Mouse (Mus musculus) adrenal gland, adult 2 months (tissue): ENCODE measurements around the gene Adamts13. TPM values are rescaled to one million over a fixed set of nuclear protein-coding genes. Genes with fewer than 3 reads are reported as not detected.
A peak's percentile ranks its signal among the peaks of the same experiment; 100 is the strongest.

Source experiments
- DNase-seq: peaks from one replicate; pipeline ENCODE4 v3.0.0; 2021
- long read RNA-seq: library from polyadenylated mRNA; stranded (forward); transcript quantifications from one replicate; pipeline ENCODE4 v2.0.0, GENCODE M21; 2021
- polyA plus RNA-seq: library from polyadenylated mRNA; depleted of rRNA; stranded (reverse); fragments of >200 nt; gene quantifications from 2 replicates; pipeline ENCODE4 v1.2.3, GENCODE M21; 2012; rRNA removed
- total RNA-seq, 2 experiments: library from RNA; stranded (reverse); gene quantifications; 2 replicates each; pipeline ENCODE4 v1.2.3; 2021

The Adamts13 gene
- total RNA-seq (not detected), polyA plus RNA-seq (0.04 TPM in 1 of 2 replicates, not detected in the other)
- long read RNA-seq, result 0 reads

DNA sequence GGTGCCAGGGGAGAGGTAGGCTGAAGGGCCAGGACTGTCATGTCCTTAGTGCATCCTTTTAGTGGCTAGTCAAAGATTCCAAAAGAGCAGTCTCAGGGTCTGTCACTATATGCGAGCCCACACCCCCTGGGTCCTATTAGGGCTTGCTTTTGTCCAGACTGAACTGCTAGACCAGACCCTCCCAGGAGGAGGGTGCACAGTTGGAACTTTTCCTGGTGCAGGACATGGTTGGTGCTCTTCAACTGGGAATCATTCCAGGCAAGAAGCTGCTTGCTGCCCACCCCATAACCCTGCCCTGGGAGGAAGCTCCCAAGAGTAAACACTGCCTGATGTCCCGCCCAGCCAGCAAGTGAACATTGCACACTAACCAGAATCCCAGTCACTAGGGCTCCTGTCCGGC lies at the start of gene Adamts13:
TSS of gene Adamts13 (plus strand) at position 301 of the 400 bp plus-strand sequence.
- no peak for DNase-seq

DNA sequence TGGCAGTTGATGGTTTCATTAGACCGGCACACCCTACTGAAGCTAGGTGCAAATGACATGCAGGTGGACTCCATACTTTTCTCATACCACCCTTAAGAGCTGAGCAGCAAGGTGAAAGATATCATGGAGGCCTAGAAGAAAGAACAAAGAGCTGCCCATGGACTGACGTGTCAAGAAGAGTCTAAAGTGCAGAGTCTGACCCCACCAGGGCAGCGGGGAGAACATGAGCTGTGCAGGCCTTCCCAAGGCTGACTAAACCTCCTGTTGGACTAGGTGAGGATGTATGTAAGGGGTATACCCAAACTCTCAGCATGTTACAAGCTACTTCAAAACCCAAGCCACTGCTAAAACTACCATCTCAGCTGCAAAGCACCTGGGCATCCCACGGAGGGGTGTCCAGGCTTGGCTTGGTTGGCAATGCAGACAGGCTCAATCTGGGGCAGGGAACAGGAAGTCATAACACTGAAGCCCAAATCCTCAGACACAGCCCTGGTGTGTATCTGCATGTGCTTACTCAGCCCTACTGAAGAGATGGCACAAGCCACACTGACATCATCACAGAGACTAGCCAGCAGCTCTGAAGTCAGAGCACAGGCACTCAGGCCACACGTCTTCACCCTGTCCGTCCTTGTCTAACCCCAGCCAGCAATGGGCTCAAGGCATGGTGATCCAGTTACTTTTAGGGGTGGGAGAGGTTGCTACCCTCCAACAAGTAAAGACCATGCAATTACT lies 45.3 kb upstream of the Adamts13 start:
- DNase-seq, result peak; percentile 47

DNA sequence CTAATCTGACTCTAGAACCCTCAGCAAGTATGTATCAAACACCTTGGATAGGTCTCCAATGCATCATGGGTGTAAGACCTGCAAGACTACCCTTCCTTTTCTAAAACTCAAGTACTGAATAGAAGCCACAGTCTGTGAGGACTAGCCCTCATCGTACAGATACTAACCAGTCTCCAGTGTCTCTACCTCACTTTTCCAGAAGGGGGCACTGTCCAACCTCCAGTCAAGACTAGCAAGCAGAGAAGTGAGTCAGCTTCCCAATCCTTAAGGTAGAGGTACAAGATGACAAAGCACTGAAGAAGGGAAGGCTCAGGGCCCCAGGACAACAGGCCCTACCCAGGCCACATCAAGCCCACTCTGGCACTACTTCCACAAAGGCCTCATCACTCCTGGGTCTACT lies 42.8 kb upstream of the Adamts13 start:
- peak; percentile 78 for DNase-seq

DNA sequence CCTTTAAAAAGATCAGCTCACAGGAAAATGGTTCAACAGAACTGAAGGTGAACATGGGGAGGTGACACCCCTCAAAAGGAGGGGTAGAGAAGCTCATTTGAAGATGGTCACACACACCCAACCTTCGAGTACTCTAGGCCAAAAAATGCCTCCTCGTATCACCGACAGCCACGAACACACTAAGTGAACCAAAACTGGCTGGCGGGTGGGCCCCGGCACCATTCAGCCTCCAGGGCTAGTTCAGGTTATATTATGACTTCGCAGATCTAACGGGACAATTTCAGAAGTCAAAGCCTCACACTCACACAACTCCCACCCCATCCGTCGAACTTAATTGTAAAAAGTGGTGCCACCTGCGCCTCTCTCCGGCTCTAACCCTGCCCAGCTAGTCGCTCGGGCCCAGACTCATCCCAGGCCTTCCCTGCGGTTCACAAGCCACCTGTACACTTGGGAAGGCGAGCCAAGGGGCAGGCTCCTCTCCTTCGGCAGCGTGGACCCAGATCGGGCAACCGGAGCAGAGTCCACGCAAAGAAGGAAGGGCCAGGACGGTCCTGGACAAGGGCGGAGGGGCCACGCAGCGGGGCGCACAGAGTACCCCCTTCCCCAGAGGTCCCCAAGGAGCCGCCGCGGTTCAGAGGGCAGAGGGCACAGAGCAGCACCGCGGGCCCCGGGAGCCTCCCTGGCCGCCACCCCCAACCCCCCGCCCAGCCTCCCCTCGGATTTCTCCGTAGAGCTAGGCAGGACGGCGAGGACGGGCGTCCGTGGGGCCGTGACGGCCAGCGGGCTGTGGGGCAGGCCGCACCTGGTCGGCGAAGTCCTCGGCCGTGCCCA lies 40.5 kb upstream of the Adamts13 start:
- DNase-seq, result no peak

DNA sequence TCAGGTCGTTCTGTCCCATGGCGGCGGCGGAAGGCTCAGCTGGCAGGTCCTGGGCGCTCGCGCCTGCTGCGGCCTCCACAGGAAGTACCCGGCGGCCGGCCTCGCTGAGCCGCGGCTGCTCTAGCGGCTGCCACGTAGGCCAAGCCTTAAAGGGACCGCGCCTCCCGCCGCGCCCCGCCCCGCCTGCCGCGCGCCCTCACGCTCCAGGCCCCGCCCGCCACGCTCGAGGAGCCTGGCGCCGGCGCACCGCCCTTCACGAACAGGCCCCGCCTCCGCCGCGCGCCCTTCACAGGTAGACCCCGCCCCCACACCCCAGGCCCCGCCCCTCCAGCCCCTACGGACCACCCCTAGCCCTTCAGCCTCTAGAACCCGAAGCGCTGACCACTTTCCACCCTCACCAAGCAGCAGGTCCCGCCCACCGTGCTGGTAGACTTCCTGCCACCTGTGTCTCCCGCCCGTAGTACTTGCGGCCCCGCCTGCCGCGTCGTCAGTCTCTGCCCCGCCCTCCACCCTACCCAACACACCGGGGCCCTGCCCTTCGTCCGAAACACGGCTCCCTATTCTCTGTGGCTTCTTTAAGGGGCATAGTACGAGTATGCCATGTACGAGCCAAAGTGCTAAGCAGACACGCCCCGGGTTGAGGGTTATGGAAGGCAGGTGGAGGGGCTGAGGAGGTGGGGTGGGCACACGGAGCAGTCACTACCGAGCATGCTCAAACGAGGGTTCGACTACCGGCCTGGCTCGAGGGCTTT lies 39.7 kb upstream of the Adamts13 start, which contains the start of the genes Surf4 and Stkld1:
TSS of gene Surf4 (minus strand) at position 625 of the 752 bp plus-strand sequence.
TSS of gene Stkld1 (plus strand) at position 744 of the 752 bp plus-strand sequence.
- DNase-seq, result peak; percentile 97

DNA sequence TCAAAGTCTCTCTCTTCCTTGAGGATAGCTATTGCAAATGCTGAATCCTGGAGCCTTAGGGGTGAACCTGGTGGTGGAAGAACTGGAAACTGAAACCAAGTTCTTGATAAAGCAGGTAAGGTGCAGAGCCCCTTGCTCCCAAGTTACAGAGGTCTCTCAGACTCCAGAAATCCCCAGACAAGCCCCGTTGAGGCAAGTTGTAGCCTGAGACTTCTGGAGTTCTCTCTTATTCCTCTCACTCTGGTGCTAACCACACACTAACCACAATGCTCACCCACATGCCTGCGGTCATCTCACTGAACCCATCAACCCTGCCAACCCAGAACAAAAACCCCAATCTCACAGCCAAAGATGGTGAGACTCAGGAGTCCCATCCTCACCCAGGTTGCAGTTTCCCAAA lies 37.9 kb upstream of the Adamts13 start:
- DNase-seq, result no peak

DNA sequence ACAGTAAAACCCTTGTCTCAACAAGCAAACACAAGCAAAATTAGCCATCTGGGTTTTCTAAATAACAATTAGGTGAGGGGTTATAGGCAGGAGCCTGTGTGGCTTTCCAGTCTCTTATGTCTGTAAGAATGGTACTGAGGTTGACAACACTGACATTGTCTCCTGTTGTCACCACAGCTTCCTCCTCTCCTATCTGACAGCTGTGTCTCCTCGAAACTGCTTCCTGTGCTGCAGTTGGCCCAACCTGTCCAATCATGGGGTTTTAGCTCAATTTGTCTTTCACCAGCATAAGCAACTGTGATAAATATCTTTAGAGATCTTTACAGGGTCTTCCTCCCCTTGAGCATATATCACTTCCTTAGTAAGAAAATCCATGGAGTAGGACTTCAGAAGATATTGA lies 36.8 kb upstream of the Adamts13 start:
- DNase-seq, result no peak

DNA sequence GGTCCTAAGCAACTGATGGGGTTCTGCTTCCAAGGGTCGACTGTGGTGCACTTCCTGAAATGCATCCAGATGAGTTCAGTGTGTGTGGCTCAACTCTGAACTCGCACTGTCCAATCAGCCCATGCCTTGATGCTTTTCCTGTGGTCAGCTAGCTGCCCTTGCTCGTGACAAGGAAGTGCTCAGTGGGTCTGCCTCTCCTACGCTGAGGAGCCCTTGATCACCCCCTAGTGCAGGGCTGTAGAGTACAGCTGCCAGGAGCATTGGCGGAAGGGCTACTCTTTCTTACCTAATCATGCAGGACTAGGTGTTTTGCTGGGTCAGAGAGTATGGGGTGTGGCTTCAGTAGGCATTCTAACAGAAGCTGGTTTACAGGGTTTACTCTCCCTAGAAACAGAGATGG lies 31.7 kb upstream of the Adamts13 start:
- no peak for DNase-seq

DNA sequence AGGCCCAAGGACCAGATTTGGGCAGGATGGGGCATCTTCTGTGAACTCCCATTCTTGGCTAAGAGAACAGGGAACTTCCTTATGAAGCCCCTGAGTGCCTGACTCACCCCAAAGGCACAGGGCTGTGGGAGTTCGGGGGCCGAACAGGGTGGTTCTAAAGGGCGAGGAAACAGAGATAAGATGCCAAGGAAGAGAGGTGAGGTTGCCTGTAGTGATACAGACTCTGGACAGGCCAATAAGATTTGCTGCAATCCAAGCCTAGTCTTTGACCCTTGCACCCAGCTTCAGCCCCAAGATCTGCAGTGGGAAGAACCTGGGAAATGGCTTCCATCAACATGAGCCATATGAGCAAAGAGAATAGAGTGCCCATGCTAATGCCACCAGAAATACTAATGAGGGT lies 30.0 kb upstream of the Adamts13 start:
- DNase-seq, result no peak

DNA sequence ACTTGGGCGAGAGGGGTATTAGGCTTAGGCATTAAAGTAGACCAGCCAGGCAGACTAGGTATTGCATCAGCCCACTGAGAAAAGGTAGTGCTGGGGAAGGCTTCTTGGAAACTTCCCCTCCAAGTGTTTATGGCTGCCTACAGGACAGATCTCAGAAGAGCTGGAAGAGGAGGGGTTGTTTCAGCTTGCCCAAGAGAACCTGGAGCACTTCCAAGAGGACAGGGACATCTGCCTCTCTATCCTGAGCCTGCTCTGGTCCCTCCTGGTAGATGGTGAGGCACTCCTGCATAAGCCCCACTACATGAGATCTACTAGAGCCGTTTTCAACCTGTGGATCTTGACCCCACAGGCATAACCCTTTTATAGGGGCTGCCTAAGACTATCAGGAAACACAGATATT lies 22.8 kb upstream of the Adamts13 start:
- DNase-seq, result no peak

DNA sequence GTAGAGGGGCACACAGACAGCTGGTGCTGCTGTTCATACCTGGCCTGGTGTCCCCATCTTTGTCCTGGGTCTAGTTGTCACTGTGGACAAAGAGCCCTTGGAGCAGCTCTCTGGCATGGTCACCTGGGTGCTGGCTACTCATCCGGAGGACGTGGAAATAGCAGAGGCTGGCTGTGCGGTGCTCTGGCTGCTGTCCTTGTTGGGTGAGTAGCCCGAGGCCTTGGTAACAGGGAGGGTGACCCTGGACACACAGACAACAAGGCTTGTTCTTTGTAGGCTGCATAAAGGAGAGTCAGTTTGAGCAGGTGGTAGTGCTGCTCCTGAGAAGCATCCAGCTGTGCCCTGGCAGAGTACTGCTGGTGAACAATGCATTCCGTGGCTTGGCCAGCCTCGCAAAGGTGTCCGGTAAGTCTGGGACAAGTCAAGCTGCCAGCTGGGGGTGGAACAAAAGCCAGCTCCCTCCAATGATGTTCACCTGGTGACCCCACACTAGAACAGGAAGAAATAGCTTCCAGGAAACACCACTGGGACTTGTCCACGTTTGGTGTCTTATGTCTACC lies 21.8 kb upstream of the Adamts13 start:
- DNase-seq, result peak; percentile 56

DNA sequence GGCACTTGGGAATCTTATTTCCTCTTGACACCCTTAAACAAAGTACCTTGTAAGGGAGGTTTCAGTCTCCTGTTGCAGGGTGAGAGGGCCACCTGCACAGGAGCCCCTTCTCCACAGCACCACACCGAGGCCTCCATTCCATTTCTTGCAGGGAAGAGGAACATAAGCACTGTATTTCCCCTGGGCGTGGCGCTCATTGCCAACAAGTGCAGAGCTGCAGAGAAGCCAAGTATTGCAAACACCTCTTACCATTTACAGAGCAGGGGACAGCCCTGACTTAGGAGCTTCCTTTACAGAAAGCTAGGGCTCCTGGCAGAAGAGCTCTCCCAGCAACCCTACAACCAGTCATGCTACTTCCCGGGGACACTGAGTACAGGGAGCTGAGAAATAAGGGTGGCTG lies 21.0 kb upstream of the Adamts13 start:
- DNase-seq, result no peak

DNA sequence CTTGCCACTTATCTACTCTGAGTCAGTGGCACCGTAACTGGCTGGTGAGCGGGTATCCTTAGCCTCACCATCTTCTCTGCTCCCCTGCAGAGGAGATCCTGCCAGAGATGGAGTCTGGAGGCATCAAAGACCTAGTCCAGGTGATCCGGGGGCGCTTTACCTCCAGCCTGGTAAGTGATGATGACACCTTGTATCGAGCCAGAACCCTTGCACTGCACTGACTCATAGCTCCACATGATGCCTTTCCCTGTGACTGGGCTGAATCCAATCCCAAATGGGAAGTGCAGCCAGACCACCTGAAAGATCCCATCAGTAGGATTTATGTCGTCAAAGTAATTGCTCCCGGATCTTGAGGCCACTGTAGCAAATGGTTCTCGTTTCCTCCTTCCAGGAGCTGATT lies 20.4 kb upstream of the Adamts13 start:
- DNase-seq, result no peak

DNA sequence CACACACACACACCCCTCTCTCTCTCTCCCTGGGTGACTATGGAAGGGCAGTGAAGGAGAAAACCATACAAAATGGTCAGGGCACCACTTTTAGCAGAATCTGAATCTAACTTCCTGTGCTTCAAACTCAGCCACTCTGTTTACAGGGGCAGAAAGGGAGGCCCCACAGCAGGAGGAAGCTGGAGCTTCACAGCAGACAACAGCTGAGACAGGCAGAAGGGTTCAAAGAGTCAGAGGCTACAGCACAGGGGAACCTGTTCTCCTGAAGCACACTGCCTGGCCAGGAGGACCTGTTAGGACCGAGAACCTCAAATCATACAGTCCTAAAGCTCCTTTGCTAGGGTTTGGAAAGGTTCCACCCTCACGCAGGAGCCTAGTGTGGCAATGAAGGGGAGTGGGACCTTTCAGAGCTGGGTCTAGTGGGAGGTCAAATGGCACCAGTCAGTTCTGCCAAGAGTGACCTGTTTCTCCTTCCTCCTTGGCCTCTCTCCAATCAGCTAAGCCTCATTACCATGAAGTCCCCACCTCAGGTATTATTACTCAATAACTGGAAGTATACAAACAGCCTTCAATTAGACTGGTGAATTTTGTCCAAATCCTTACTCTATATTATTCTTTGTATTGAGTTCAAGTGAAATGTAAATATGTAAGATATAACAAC lies 18.4 kb upstream of the Adamts13 start:
- DNase-seq, result no peak

DNA sequence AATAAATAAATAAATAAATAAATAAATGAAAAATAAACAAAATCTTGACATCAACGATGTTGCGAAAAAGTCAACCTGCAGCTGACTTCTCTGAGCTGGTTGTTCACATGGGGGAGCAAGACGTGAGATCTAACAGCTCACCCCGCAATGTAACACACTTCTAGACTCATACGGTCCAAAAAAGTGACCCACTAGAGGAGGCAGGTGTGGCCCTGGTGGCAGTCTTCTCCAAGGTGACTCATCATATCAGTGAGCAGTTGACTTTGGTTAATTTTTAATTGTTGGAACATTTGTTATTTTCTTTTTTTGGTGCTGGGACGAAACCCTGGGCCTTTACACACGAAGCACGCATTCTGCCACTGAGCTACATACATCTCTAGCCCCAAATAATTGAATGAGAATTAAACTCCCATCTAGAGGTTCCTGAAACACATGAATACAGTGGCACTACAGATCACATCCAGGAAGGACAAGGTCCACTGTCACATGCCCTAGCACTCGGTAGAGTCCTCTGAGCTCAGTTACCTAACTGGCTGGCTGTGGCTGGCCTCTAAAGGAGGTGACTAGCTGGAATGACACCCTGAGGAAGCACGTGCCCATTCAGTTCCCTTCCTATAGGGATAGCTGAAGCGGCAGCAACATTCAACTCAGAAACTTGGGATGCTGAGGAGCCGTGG lies 16.3 kb upstream of the Adamts13 start:
- DNase-seq, result no peak

DNA sequence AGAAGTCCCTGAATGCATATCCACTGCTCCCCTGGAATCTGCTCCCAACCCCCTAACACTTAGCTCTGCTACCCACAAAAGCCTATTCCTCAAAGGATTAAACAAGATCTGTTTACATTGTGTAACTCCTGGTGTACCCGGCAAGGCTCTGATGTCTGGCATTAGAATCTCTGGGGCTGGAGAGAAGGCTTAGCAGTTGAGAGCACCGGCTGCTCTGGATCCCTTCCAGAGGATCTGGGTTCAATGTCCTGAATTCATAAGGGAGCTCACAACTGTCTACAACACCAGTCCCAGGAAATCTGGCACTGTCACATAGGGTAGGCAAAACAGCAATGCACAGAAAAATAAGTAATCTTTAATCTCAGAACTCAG lies 15.7 kb upstream of the Adamts13 start:
- no peak for DNase-seq

DNA sequence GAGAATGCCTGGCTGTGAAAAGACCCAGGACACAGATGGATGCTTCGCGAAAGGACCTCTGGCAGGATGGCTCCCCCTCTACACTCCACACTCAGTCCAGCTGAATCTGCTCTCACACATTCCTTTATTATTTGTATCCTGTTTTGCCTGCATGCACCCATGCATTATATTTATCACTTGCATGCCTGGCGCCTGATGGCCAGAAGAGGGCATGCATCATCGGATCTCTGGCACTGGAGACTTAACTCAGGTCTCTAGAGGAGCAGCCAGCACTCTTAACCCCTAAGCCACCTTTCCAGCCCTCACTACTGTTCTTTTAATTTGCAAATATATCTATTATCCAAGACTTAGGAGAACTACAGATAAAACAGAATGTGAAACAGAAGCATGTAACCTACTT lies 12.5 kb upstream of the Adamts13 start:
- DNase-seq, result no peak

DNA sequence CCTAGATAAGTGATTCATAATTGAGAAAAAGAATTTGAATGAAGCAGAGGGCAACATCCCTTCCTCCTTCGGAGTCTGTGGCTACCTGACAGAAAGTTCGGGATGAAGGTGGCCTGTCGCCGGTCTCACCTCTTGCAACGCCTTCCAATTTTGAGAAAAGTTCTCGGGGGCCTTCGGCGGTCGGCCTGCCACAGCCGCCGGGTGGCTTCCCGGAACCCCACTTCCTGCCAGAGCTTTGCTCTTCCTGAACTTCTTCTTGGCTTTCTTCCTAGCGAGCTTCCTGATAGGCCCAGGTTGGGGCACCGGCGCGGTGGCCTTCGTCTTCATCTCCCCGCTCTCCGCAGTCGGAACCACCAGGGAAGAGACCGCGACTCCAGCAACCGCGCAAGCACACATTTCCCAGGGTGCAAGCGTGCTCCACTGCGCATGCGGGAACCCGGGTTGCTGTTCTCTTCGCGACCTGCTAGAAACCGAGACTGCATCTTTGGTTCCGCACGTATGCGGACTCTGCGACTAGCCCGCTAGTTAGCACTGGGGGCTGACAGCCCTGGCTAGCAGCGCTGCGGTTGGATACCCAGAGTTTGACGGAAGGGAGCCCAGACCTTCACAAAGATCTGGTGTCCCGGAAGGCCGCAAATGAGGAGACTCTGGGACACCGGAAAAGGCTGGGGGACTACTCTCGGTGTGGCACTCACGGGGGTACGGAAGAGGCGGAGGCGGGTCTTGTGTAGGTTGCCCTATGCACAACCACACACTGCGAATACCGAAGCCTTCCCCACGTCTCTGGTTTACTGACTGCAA lies 9.1 kb upstream of the Adamts13 start, which contains the start of gene Rexo4:
TSS of gene Rexo4 (minus strand) at position 464 of the 801 bp plus-strand sequence.
- peak; percentile 95 for DNase-seq

DNA sequence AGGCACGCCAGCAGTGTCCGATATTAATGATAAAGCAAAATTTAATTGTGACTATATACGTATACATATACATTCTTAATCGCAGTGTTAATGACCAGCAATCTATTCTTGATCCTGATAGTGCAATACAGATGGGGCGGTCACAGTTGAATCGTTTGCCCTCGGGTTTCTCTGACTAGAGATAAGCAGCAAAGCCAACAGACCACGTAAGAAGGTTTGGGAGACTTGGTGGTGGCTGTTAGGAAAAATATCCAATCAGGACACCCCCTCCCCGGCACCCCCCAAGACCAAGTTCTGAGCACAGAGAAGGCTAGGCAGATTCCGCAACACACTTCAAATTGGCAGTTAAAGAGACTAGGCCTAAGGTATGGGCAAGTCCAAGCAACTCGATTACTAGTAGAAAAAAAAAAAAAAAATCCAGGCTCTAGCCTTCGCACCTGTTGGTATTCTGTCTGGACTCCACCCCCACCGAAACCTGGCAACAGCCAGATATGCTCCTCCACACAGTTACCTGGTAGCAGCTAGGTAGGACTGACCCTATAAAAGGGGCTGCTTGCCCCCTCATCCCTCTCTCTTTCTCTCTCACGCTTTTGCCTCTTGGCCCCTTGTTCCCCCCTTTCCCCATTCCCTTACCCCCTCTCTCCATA lies 8.4 kb upstream of the Adamts13 start:
- no peak for DNase-seq

DNA sequence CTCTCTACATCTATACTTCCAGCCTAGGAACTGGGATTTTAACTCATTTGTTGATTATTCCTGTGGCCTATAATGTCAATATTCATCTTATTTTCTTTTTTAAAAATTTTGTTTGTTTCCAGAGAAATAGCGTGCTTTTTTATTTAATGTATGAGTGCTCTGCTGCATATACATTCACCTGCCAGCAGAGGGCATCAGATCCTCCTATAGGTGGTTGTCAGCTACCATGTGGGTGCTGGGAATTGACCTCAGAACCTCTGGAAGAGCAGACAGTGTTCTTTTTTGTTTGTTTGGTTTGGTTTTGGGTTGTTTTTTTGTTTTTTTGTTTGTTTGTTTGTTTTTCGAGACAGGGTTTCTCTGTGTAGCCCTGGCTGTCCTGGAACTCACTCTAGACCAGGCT lies 6.0 kb upstream of the Adamts13 start:
- DNase-seq, result no peak
